Mouse (Mus musculus): ENCODE measurements around the gene Tnfsf13. TPM values are rescaled to one million over a fixed set of nuclear protein-coding genes. Genes with fewer than 3 reads are reported as not detected.

The Tnfsf13 gene
- polyA plus RNA-seq, 1 experiment from 2014 or later, result 0.93 TPM

DNA sequence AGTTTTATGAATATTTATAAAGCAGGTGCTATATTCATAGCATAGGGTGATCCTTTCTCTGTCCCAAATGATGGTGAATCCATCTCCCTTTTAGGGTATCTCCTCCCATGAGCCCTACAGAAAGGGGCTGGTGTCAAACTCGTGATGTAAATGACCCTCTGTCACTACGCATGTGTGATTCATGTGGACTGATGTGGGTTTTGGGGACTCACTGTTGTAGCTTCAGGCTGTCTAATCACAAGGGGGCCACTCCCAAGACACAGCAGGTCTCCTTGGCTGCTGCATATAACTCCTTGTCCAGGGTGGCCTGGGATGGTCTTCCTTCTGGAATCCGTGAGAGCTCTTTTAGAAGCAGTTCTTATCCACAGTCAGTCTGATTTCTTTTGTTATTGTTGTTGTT is 24.9 kb upstream of the Tnfsf13 start:
- no peak for TF ChIP-seq CTCF (IDR thresholded peaks at IDR 0.05; ENCODE audit: low read depth)
- 71% methylated on average over 3 of the region's 3 CpGs for WGBS

DNA sequence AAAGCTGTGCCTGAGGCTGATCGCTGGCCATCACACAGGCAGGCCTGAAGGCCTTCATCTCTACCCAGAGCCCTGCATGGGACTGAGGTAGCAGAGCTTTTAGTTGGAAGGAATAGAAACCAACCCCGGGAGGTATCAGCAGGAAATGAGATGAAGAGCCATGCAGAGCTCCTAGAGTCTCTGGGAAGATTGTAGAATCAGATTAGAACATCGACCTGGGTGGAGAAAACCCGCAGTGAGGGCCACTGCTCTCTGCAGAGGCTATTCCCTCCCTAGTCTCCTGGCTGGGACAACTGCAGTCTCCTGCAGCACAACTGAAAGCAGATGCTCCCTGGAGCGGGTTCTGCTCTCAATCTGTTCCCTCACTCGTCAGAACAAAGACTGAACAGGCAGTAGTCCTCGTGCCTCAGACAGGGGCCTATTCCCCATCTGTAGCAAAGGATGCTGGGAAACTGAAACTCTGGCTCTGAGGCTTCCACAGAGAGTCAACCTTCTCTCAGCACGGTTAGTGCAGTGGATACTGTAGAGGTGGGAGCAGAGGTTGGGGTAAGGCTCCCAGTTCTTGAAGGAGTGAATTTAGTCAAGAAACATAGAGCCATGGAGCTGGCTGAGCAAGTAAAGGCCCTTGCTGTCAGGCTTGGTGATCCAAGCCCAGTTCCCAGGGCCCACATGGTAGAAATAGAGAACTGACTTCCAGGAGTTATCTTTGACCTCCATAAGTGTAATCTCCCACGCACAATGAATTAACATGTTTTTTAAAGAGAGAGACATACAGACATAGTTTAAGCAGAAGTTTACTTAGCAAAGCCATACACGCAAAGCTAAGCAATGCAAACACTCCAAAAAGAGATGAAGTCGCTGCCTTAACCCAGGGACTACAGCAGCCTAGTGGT is 24.2 kb upstream of the Tnfsf13 start:
- 42% methylated on average over 11 of the region's 11 CpGs for WGBS
- H3K9me3 ChIP-seq (ENCODE audit: low read depth, low read length), result no peaks in the 10 kb centered on the region
- H3K27me3 ChIP-seq (ENCODE audit: insufficient read depth, low read length), result no peaks in the 10 kb centered on the region
- TF ChIP-seq CTCF (IDR thresholded peaks at IDR 0.05; ENCODE audit: low read depth), result no peak
- H3K9ac ChIP-seq, result no peak overlapping the region; the same call in 1 of the 2 replicates
- no peak overlapping the region for H3K4me2 ChIP-seq
- H3K36me3 ChIP-seq (ENCODE audit: insufficient read depth), result no peaks in the 10 kb centered on the region
- H3K4me3 ChIP-seq (ENCODE audit: low read depth, low read length), result no peak overlapping the region
- H3K27ac ChIP-seq (ENCODE audit: low read depth), result no peak overlapping the region
- ATAC-seq (ENCODE audit: insufficient read depth), result no peak
- H3K4me1 ChIP-seq (ENCODE audit: insufficient read depth), result no peaks in the 10 kb centered on the region
- no peak for DNase-seq

More for the DNA sequence above, 24.9 kb upstream of the Tnfsf13 start:
- ATAC-seq (ENCODE audit: insufficient read depth) (no peak), DNase-seq (no peak)
- Histone ChIP-seq H3K4me2 (no peak overlapping the region), H3K36me3 (ENCODE audit: insufficient read depth) (no peaks in the 10 kb centered on the region), H3K27me3 (ENCODE audit: insufficient read depth, low read length) (no peaks in the 10 kb centered on the region), H3K9me3 (ENCODE audit: low read depth, low read length) (no peaks in the 10 kb centered on the region), H3K4me3 (ENCODE audit: low read depth, low read length) (no peak overlapping the region), H3K9ac (no peak overlapping the region), H3K27ac (ENCODE audit: low read depth) (no peak overlapping the region), H3K4me1 (ENCODE audit: insufficient read depth) (no peaks in the 10 kb centered on the region)

DNA sequence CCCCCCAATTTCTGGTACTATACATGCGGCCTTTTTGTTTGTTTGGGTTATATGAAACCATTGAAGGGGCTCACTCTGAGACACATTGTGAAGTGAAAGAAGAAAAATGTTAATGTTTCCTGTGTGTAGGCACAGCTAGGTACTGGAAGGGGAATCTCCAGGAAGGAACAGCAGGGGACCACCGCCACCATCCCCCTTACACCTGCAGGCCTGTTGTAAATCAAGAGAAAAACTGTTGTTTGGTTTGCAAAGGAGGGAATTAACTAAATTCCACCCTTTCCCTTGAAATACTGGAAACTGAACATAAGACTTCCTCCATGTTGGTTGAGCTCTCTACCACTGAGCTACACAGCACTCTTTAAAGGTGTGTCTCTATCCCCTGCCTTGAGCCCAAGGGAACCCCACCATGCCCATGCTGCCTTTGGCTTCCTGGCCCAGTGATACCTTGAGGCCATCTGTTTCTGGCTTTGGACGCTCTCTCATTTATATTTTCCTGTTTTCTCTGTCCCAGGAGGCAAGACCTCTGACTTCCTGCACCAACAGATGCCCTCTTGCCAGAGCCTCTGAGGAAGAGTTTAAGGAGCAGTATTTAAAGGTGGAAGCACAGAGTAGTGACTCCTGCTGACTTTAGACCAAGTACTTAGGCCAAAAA is 23.2 kb upstream of the Tnfsf13 start:
- H3K4me3 ChIP-seq (ENCODE audit: low read depth, low read length), result no peak overlapping the region
- H3K27me3 ChIP-seq (ENCODE audit: insufficient read depth, low read length), result no peaks in the 10 kb centered on the region
- no peaks in the 10 kb centered on the region for H3K9me3 ChIP-seq (ENCODE audit: low read depth, low read length)
- ATAC-seq (ENCODE audit: insufficient read depth), result no peak
- WGBS, result 65% methylated on average over 3 of the region's 3 CpGs
- no peak overlapping the region for H3K27ac ChIP-seq (ENCODE audit: low read depth)
- no peak overlapping the region for H3K9ac ChIP-seq
- TF ChIP-seq CTCF (IDR thresholded peaks at IDR 0.05; ENCODE audit: low read depth), result no peak
- no peak for DNase-seq
- no peak overlapping the region for H3K4me2 ChIP-seq
- no peaks in the 10 kb centered on the region for H3K4me1 ChIP-seq (ENCODE audit: insufficient read depth)
- H3K36me3 ChIP-seq (ENCODE audit: insufficient read depth), result no peaks in the 10 kb centered on the region

DNA sequence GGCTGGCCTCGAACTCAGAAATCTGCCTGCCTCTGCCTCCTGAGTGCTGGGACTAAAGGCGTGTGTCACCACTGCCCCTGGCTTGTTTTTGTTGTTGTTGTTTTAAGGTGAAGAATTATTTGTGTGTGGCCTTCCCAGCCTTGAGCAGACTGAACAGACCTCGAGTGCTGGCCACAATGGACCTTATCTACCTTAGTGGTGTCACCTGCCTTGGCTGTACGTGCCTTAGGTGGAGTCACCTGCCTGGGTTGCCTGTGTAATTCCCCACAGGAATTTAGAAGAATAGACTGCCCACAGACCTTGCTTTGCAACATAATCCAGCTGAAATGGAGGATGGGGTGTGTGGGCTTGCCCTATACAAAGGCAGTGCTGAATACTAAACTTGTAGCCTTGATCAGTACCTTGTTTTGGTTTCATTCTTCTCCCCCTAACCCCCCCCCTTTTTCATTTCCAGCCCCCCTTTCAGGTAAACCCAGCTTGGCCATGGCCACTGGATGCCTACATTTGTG is 22.3 kb upstream of the Tnfsf13 start:
- WGBS, result 80% methylated on average over 4 of the region's 4 CpGs
- H3K4me2 ChIP-seq, result no peak overlapping the region
- no peaks in the 10 kb centered on the region for H3K27me3 ChIP-seq (ENCODE audit: insufficient read depth, low read length)
- TF ChIP-seq CTCF (IDR thresholded peaks at IDR 0.05; ENCODE audit: low read depth), result no peak
- no peaks in the 10 kb centered on the region for H3K36me3 ChIP-seq (ENCODE audit: insufficient read depth)
- no peak for ATAC-seq (ENCODE audit: insufficient read depth)
- no peak for DNase-seq
- no peaks in the 10 kb centered on the region for H3K4me1 ChIP-seq (ENCODE audit: insufficient read depth)
- H3K9ac ChIP-seq, result no peak overlapping the region
- no peak overlapping the region for H3K27ac ChIP-seq (ENCODE audit: low read depth)
- H3K4me3 ChIP-seq (ENCODE audit: low read depth, low read length), result no peak overlapping the region
- H3K9me3 ChIP-seq (ENCODE audit: low read depth, low read length), result no peaks in the 10 kb centered on the region

DNA sequence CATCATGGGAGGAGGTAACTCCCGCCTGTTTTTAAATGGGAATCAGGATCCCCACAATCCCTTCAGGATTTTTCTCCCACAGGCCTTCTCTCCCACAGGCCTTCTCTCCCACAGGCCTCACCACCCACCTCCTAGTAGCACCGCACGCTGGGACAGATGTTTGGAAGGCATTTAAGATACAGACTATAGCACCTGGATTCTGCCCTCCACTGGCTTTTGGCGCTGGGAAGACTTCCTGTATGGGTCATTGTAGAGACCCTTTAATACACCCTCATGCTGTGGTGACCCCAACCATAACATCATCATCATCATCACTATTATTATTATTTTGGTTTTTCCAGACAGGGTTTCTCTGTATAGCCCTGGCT is 21.9 kb upstream of the Tnfsf13 start:
- Histone ChIP-seq H3K9ac (no peak overlapping the region), H3K27ac (ENCODE audit: low read depth) (no peak overlapping the region), H3K4me3 (ENCODE audit: low read depth, low read length) (no peak overlapping the region), H3K36me3 (ENCODE audit: insufficient read depth) (no peaks in the 10 kb centered on the region), H3K27me3 (ENCODE audit: insufficient read depth, low read length) (no peaks in the 10 kb centered on the region), H3K9me3 (ENCODE audit: low read depth, low read length) (no peaks in the 10 kb centered on the region), H3K4me2 (no peak overlapping the region), H3K4me1 (ENCODE audit: insufficient read depth) (no peaks in the 10 kb centered on the region)
- no peak for ATAC-seq (ENCODE audit: insufficient read depth)
- WGBS, result 76% methylated on average over 4 of the region's 4 CpGs
- no peak for DNase-seq
- no peak for TF ChIP-seq CTCF (IDR thresholded peaks at IDR 0.05; ENCODE audit: low read depth)

DNA sequence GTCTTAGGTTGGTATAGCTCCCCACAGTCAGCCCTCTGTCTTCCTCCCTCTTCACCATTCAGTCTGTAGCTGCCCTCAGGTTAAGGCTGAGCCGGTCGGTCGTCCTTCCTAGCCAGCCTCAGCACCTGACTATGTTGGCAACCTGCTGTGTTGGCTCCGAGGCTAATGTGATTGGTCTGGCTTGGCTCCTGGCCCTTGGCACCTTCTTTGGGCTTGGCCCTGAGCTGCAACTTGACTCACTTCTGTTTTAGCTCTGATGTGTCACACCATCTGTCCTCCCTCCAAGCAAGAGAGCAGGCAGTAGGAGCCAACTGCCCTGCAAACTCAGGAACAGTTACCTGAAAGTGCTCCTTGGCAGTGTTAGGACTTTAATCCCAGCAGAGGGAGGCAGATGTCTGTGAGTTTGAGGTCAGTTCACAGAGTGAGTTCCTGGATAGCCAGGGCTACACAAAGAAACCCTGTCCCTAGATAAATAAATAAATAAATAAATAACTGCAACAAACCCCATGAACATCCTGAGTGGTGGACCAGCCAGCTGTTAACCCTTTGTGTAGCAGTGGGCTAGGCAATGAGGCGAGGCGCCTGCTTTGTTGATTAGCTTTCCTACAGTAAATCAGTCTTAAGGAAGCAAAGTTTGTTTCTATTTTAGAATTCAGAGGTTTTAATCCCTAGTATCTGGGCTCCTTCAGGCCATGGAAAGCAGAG is 21.3 kb upstream of the Tnfsf13 start:
- no peaks in the 10 kb centered on the region for H3K27me3 ChIP-seq (ENCODE audit: insufficient read depth, low read length)
- WGBS, result 47% methylated on average over 6 of the region's 6 CpGs
- H3K9ac ChIP-seq, result no peak overlapping the region
- DNase-seq (no peak), ATAC-seq (ENCODE audit: insufficient read depth) (no peak)
- H3K36me3 ChIP-seq (ENCODE audit: insufficient read depth), result no peaks in the 10 kb centered on the region
- no peak overlapping the region for H3K4me2 ChIP-seq
- no peak overlapping the region for H3K27ac ChIP-seq (ENCODE audit: low read depth)
- H3K4me3 ChIP-seq (ENCODE audit: low read depth, low read length), result no peak overlapping the region
- H3K9me3 ChIP-seq (ENCODE audit: low read depth, low read length), result no peaks in the 10 kb centered on the region
- H3K4me1 ChIP-seq (ENCODE audit: insufficient read depth), result no peaks in the 10 kb centered on the region
- TF ChIP-seq CTCF (IDR thresholded peaks at IDR 0.05; ENCODE audit: low read depth), result no peak

DNA sequence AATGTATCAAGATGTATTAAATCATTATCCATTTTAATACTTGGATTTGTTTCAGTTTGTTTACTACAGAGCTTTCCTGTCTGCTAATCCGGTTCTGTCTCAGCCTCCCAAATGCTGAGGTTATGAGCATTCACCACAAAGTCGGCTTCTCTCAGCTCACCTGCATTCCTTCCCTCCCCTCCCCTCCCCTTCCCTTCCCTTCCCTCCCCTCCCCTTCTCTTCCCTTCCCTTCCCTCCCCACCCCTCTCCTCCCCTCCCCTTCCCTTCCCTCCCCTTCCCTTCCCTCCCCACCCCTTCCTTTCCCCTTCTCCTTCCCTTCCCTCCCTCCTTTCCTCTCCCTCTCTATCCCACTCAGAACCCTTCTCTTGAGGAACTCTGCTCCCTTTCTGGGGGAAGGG is 19.0 kb upstream of the Tnfsf13 start:
- no peaks in the 10 kb centered on the region for H3K4me1 ChIP-seq (ENCODE audit: insufficient read depth)
- no peaks in the 10 kb centered on the region for H3K36me3 ChIP-seq (ENCODE audit: insufficient read depth)
- no peak overlapping the region for H3K4me3 ChIP-seq (ENCODE audit: low read depth, low read length)
- DNase-seq, result no peak
- H3K9me3 ChIP-seq (ENCODE audit: low read depth, low read length), result no peaks in the 10 kb centered on the region
- no peaks in the 10 kb centered on the region for H3K27me3 ChIP-seq (ENCODE audit: insufficient read depth, low read length)
- H3K27ac ChIP-seq (ENCODE audit: low read depth), result no peak overlapping the region
- no peak overlapping the region for H3K4me2 ChIP-seq
- WGBS, result 22% methylated on average over 2 of the region's 2 CpGs
- H3K9ac ChIP-seq, result no peak overlapping the region
- ATAC-seq (ENCODE audit: insufficient read depth), result no peak
- no peak for TF ChIP-seq CTCF (IDR thresholded peaks at IDR 0.05; ENCODE audit: low read depth)

Data from lung, embryonic 14.5 days (tissue).